Mouse (Mus musculus): ENCODE results near the gene Cd160.

DNA sequence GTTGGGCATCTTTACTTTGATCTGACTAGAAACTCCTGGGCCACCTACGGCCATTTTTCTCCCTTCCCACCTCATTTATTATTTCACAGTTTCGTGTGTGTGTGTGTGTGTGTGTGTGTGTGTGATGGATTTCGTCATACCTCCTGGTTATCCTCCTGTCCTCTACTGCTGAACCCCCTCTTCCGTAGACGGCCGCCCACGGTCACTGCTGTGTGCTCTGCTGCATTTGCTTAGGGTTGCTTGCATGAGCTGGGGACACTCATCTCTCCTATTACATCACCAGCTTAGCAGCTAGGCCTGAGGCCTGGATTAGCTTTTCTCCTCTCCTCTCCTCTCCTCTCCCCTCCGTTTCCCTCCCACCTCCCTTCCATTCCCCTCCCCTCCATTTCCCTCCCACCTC is 19.3 kb upstream of the Cd160 start:
- TF ChIP-seq MAZ (IDR thresholded peaks at IDR 0.05; ENCODE audit: low read depth, low read length) (no peak), GABPA (IDR thresholded peaks at IDR 0.05; ENCODE audit: insufficient replicate concordance, low read depth, low read length) (no peak)

Data from CH12.LX (cell line).